Mouse (Mus musculus) fat pad, adult 2 months (tissue): Measurements from ENCODE around the gene Spns3.

Source experiments
- DNase-seq: peaks from one replicate; pipeline ENCODE4 v3.0.0-alpha.2; 2011; ENCODE audit warnings: low read depth, low spot score; ENCODE audit errors: extremely low read depth

The Spns3 gene

DNA sequence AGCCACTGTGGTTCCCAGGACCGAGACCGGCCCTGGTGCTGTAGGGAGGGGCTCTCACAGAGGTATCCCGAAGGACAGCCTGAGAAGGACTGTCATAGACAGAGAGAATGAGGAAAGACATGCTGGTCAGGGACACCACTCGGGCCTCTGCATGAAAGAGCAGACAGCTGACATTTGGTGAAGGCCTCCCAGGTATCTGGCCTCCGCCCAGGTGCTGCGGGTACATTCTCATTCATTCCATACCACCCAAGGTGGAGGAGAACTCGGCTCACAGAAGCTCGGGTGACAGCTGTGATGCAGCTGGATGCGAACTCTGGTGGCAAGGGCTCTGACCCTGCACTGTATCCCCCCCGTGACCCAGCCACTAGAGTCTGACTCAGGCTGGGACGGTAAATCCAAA lies 64.3 kb downstream of the Spns3 start:
- no peak for DNase-seq

GRCm38 (mm10) chr11:72485157-72485556 lies 65.1 kb downstream of the Spns3 start:
- DNase-seq = no peak

GRCm38 (mm10) chr11:72484549-72484948 lies 65.8 kb downstream of the Spns3 start:
- no peak for DNase-seq

GRCm38 (mm10) chr11:72481952-72482351 lies 68.4 kb downstream of the Spns3 start:
- DNase-seq = no peak

DNA sequence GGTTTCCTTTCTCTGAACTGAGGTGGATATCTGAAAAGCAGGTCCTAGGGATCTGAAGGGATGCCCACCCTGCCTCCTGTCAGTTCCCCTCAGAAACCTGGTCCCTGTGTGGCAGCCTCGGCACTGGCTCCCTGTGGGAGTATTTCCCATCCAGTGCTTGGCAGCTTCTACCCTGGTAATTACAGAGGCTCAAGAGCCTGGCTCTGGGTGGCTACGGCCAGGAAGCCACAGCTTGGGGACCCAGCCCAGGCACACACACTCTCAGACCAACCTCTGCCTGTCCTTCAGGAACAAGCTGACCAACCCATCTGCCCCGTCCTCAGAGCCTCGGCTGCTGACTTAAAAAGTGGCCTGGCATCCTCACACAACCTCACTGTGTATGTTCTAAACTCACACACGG lies 69.0 kb downstream of the Spns3 start:
- no peak for DNase-seq

GRCm38 (mm10) chr11:72479499-72479898 lies 70.8 kb downstream of the Spns3 start:
- no peak for DNase-seq

- DNase-seq = no peak
Measured at GRCm38 (mm10) chr11:72478228-72478627, 72.1 kb downstream of the Spns3 start.

GRCm38 (mm10) chr11:72477653-72478052 lies 72.7 kb downstream of the Spns3 start:
- DNase-seq = no peak

- no peak for DNase-seq
Measured at GRCm38 (mm10) chr11:72477182-72477581, 73.1 kb downstream of the Spns3 start.

- no peak for DNase-seq
Measured at GRCm38 (mm10) chr11:72476074-72476625, 74.2 kb downstream of the Spns3 start.

- DNase-seq = no peak
Measured at GRCm38 (mm10) chr11:72475408-72475807, 74.9 kb downstream of the Spns3 start.

GRCm38 (mm10) chr11:72474926-72475325 lies 75.4 kb downstream of the Spns3 start:
- no peak for DNase-seq

GRCm38 (mm10) chr11:72473540-72473939 lies 76.8 kb downstream of the Spns3 start:
- DNase-seq = peak; percentile 78

- DNase-seq = no peak
Measured at GRCm38 (mm10) chr11:72471381-72471780, 78.9 kb downstream of the Spns3 start.

DNA sequence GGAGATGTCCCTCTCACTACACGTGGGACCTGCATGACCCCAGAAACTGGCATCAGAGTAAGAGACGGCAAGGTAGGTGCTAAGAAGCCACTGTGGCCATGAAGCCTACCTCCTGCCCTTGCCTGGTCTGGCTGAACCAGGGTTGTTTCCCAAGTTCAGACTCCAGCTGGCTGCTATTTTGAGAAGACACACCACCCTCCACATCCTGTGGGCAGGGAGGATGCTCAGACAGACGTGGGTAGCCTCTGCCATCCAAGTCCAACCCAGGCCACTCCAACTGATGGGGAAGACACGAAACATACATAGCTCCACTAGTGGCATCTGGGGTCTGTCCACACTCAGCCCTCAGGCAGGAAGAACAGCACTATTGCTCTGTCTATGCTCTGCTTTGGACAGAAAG lies 80.3 kb downstream of the Spns3 start:
- DNase-seq = no peak

DNA sequence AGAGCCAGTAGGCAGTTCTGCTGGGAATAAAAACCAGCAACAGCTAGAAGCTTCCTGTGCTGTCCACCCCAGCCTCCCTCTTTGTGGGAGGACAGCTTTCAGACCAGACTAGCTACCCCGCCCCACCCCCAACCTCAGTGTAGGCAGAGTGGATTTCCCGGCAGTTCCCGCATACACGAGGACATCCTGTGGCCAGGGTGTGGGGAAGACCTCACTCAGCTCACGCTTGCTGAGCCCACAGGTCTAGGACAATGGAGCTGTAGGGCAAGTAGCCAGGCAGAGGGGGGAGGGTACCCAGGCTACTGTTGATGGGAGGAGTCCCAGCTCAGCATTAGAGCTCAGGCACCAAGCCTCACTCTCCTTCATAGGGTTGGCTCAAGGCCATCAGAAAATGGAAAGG lies 81.1 kb downstream of the Spns3 start:
- DNase-seq = no peak

GRCm38 (mm10) chr11:72468525-72468924 lies 81.8 kb downstream of the Spns3 start:
- no peak for DNase-seq

GRCm38 (mm10) chr11:72466694-72467507 lies 83.4 kb downstream of the Spns3 start:
- DNase-seq = no peak

- DNase-seq = no peak
Measured at GRCm38 (mm10) chr11:72465978-72466693, 84.2 kb downstream of the Spns3 start.

GRCm38 (mm10) chr11:72464821-72465220 lies 85.5 kb downstream of the Spns3 start:
- no peak for DNase-seq

GRCm38 (mm10) chr11:72461500-72461981 lies 88.8 kb downstream of the Spns3 start:
- no peak for DNase-seq

- DNase-seq = no peak
Measured at GRCm38 (mm10) chr11:72458502-72458901, 91.8 kb downstream of the Spns3 start.
